Mouse (Mus musculus) frontal cortex, adult (tissue): ENCODE measurements around the gene Ccnyl1.

Source experiments
- ATAC-seq: cut with Nextera tagmentation; 2 replicates; pipeline ENCODE4 v1.9.2; 2017; ENCODE audit warnings: mild to moderate bottlenecking, moderate library complexity, mixed read lengths; ENCODE audit not compliant: low TSS enrichment

The Ccnyl1 gene

DNA sequence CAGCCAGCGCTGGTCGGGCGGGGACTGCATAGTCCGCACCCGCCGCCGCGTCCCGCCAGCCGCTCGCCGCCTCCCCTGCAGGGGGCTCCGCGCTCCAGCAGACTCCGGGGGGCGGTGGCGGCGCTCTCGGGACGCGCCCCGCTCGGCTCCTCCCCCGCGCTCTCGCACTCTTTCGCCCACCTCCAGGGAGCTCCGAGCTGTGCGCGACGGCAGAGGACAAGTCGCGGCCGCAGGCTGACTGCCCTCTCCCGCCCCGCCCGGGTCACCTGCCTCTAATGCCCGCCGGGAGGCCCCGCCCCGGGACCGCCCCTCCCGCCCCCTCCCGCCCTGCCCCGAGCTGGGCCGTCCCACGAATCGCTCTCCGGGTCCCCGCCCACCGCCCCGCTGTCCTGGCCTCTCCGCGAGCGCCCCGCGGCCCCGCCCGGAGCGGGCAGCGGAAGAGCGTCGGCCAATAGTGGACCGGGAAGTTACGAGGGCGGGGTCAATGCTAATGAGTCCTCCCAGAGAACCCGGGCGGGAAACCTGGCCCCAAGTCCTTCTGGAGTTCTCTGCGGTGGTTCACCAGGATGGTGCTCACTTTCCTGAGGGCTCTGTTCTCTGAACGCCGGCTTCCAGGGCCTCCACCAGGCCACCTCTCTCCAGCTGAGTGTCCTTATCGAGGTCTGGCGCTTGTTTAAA lies 47.4 kb downstream of the Ccnyl1 start, which contains the start of gene Fzd5:
Gene Fzd5, minus strand, starts transcription at position 250 of the 678 bp plus-strand sequence.
- peak; percentile 74 for ATAC-seq

- no peak for ATAC-seq
Measured at GRCm38 (mm10) chr1:64738180-64738555, 47.9 kb downstream of the Ccnyl1 start.

DNA sequence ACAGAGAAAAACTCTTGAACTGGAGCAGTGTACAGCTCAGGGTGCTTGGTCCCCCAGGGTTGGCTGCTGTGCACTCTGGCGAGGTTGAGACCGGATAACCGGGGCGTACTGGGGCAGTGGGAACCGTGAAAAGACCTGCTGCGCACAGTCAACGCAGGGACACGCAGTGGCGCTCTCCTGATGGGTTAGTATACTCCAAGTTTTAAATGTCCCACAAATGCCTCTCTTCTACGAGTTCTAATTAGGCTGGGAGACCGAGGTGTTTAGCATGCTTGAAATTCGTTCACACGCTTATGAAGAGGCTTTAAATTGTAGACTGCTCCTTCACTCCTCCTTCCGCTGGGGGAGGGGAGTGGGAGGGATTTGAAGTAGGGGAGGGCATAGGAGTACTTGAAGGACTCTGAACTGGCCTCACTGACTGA lies 48.4 kb downstream of the Ccnyl1 start:
- no peak for ATAC-seq

- ATAC-seq, result no peak
Measured at GRCm38 (mm10) chr1:64742741-64743408, 52.6 kb downstream of the Ccnyl1 start.

DNA sequence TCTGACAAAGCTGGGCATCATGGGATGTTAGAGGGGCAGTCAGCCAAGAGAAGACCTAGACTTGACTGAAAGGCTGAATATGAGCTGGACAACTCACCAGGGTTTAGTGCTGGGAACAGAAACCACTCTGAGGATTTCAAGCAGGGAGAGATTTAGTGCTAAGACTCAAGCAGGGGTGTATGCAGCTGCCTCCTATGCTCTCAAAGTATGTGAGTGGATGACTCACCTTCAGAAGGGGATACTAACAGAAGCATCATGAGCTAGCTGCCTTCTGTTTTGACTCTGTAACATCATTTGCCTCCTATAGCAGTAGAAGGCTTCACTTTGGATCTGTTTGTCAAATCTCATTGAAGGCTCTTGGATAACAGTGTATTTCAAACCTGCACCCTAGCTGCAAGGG lies 54.4 kb downstream of the Ccnyl1 start:
- ATAC-seq, result peak; percentile 93

GRCm38 (mm10) chr1:64753109-64753508 lies 62.9 kb downstream of the Ccnyl1 start:
- ATAC-seq, result no peak

GRCm38 (mm10) chr1:64753668-64754067 lies 63.4 kb downstream of the Ccnyl1 start:
- no peak for ATAC-seq

DNA sequence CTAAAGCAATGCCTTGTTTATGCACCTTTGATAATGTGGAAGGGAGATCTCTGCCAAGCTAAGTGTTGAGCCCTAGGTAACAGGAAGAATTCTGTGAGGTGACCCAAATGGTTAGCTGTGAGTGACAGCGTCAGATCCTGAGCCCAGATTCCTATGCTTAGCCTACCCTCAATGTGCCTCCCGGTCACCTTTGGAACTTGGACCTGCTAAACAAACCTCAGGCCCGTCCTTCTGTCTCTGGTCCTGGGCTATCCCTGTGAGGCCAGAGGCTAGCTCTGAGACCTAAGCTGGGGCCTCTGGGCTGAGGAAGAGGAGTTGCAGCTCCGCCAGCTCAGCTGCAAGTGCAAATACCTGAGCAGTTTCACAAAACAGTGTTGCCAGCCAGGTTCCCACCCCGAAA lies 64.4 kb downstream of the Ccnyl1 start:
- no peak for ATAC-seq

DNA sequence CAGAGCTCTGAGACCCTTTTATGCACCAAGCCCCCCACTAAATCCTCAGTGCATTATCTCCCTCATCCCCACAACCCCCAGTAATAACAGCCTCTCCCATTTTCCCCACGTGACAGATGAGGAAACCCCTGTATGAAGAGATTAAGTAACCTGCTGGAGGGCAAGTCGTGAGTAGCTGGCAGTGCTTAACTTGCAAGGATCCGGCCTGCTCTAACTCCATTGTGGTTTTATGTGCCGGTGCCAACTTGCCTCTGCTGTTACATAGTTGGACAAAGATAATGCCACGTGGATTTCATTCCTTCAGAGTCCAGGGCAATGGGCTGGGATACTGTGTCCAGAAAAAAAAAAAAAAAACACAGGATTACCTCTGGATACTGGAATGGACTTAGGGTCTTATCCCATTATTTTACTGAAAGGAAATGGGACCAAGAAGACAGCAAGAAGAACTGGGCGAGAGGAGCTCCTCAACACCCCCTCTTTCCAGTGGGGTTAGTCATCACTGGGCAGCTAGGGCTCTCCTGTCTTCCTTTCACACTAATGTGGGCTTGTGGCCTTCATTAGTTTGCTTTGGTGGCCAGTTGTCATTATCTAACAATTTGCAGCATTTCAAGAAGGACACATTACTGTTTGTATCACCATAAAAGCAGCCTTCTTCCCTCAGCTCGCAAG lies 65.8 kb downstream of the Ccnyl1 start:
- ATAC-seq, result no peak

DNA sequence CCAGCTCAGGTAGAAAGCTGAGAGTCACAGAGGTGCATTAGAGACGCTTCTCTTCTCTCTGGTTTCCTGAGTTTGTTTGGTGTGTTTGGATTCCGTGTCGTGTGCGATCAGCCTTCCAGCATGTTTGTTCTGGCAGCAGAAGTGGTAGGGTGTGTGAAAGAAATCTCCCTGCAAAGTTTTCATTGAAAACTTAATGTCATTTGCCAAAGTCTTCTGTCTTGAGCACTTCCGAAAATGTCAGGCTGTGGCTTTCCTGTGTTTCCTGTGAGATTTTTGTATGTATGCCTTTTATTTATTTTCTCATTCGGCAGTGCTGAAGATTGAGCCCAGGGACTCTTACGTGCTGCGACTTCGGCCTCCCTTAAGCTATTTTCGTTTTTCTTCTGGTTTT lies 66.4 kb downstream of the Ccnyl1 start:
- ATAC-seq, result no peak

DNA sequence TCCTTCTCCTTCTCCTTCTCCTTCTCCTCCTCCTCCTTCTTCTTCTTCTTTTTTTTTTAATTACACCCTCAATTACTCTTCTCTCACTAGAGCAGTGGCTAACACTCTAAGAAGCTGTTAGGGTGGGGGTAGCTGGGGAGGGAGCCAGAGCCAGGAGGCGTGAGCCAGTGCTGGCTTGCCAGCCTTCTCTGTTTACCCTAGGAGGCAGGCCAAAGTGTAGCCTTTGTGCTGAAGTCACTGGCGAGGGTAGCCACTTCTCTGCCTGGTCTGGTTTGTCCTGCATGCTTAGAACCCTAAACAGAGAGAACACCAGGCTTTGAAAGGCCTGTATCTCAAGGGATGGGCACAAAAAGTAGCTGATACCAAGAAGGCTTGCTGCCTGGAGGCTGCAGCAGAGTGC lies 67.0 kb downstream of the Ccnyl1 start:
- peak; percentile 41; the same call in 1 of the 2 replicates for ATAC-seq

- no peak for ATAC-seq
Measured at GRCm38 (mm10) chr1:64757766-64758165, 67.5 kb downstream of the Ccnyl1 start.

DNA sequence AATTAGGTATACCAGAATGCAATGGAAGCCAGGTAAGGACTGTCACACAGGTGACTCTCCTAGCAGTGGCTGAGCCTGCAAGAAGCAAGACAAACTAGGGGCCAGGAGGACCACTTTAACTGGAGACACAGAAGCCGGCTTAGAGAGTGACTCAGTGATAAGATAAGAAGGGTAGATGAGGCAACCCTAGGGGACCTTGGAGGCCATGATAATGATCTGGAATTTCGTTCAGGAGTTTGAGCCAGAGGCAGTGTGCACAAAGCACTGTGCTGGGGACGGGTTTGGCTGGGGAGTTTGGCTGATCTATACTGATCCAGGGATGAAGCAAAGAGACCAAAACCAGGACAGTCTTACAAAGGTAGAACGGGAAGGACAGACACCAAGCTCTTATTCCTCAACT lies 71.4 kb downstream of the Ccnyl1 start:
- no peak for ATAC-seq

GRCm38 (mm10) chr1:64770169-64770568 lies 79.9 kb downstream of the Ccnyl1 start:
- ATAC-seq, result no peak

DNA sequence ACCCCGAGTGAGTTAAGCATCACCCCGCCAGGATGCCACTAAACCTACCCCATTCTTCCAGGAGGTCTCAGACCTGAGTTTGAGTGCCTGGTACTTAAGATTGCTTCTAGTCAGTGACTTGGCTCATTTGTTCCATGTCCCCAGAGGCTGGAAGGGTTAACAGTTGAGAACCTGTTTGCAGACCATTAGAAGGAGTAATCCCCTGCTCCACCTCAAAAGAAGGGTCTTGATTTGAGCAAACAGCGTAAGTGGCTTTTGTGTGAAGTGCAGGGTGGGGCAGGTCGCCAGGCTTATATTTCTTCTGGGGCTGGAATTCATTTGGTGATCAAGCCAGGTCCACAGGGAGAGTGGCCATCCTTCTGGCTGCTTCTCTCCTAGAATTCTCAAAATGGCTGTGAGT lies 83.0 kb downstream of the Ccnyl1 start:
- ATAC-seq, result no peak
